Mouse (Mus musculus) hindlimb bud, embryonic 11.5 days (tissue): Measurements from ENCODE around the gene Olfr774.
"Not testable (repeated sequence)": the region's sequence is repeated elsewhere in the genome, so short reads cannot be mapped to it uniquely, and the experiment has no call there.

Experiments
- DNase-seq: peaks from one replicate; pipeline ENCODE4 v3.0.0-alpha.2; 2012; ENCODE audit warnings: low read depth, low spot score; ENCODE audit errors: extremely low spot score

The Olfr774 gene

DNA sequence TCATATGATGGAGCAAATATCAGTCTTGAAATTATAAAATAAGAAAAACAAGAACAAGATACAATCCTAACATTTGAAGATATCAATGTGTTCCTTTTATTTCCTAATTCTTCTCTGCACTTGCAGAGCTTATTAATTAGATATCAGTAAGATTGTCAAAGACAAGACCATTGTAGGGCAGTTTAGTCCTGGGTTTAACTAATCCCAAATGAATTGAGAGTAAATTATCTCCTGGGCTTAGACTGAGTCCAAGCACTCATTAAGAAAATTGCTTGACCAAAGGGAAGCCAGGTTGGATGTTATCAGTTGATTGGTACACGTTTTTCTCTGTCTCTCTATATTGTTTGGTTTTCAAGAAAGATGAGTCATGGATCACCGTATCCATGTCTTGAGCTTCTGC, at the start of gene Olfr774:
TSS of gene Olfr774 (plus strand) at position 301 of the 400 bp plus-strand sequence.
- DNase-seq, result no peak

- not testable (repeated sequence) for DNase-seq
Measured at GRCm38 (mm10) chr10:129187319-129187718, 48.7 kb upstream of the Olfr774 start, which contains the start of gene Olfr773. TSS of gene Olfr773 (minus strand) at chr10:129187419.

DNA sequence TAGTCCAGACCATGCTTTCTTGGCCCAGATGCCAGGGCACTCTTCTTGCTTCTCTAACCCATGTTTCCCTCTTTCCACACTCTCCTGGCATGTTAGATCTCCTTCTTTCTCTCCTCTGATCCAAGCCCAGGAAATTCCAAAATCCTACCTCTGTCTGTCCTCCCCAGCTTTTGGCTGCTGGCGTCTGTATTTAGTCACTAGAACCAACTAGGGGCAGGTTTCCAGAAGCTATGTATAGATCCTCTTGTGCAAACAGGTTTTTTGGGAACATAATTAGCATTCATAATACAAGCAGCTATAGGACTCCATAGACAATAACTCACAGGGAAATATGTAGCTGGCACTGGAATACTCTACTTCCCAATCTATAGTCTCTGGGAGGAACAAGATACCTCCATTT, 5.3 kb upstream of the Olfr774 start:
- DNase-seq, result no peak

DNA sequence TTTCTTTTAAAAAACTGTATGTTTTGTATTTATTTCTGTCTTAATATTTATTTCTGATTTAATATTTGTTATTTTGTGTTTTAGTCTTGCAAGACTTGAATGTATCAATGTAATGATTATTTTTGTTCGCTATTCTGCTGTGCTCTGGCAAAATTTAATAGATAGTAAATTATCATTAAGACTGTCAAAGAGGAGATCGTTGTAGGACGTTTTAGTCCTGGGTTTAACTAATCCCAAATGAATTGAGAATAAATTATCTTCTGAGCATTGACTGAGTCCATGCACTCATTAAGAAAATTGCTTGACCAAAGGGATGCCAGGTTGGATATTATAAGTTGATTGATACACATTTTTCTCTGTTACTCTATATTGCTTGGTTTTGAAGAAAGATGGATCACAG, 12.1 kb downstream of the Olfr774 start, which contains the start of gene Olfr775:
TSS of gene Olfr775 (plus strand) at position 301 of the 400 bp plus-strand sequence.
- DNase-seq, result no peak

GRCm38 (mm10) chr10:129258827-129259226, 22.8 kb downstream of the Olfr774 start, which contains the start of gene Olfr776:
TSS of gene Olfr776 (plus strand) at chr10:129259127.
- no peak for DNase-seq

DNA sequence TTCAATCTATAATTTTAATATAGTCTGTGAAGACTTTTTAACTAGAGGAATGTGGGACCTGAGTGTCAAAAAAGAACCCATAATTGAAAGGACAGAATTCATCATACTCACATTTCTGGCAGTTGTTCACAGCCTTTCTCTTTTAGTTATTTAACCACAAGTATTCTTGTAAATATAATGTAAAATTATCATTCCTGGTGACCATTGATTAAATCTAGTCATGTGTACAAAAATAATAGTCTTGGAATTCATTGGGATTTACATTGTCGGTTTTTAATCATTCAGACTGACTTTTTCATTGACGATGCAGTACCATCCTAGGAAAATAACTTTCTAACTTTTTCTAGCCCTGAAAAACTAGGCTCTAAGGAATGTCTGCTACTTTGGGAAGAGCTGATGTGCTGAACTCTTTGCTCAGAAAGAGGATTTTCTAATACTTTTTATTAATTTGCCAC, 35.1 kb downstream of the Olfr774 start, which contains the start of gene Olfr777:
TSS of gene Olfr777 (minus strand) at position 405 of the 455 bp plus-strand sequence.
- DNase-seq, result no peak
